Mouse (Mus musculus): ENCODE measurements around the gene Epn3.

GRCm38 (mm10) chr11:94483436-94483835, 16.3 kb downstream of the Epn3 start:
- TF ChIP-seq CTCF (IDR thresholded peaks at IDR 0.05) (no peak), EP300 (IDR thresholded peaks at IDR 0.05) (no peak)

All from lung, postnatal 0 days (tissue).